Mouse (Mus musculus) myocyte (in vitro differentiated cells): ENCODE results near the gene Hist1h2af.

ENCODE experiments used
- E2F4 ChIP-seq: IDR thresholded peaks from one replicate; pipeline ENCODE4 v1.6.1; 2011; ENCODE audit warnings: mild to moderate bottlenecking, control low read depth, moderate library complexity; ENCODE audit not compliant: insufficient read depth
- MAX ChIP-seq: IDR thresholded peaks from one replicate; pipeline ENCODE4 v1.6.1; 2011; ENCODE audit warnings: low read depth, mild to moderate bottlenecking, control low read depth
- MYOD1 ChIP-seq, 3 experiments: IDR thresholded peaks; one replicate each; pipeline ENCODE4 v1.6.1; 2011; ENCODE audit warnings: control low read depth in 2 of 3, low read depth in 2 of 3, mild to moderate bottlenecking in 2 of 3, moderate library complexity in 1 of 3; ENCODE audit not compliant: insufficient read length in 2 of 3, control insufficient read depth in 1 of 3
- MYOG ChIP-seq, 3 experiments: IDR thresholded peaks; one replicate each; pipeline ENCODE4 v1.6.1; 2011; ENCODE audit warnings: control low read depth in 2 of 3, low read depth in 2 of 3, mild to moderate bottlenecking in 2 of 3; ENCODE audit not compliant: insufficient read length in 2 of 3, control insufficient read depth in 1 of 3, insufficient read depth in 1 of 3
- POLR2A ChIP-seq: IDR thresholded peaks from one replicate; pipeline ENCODE4 v1.6.1; 2011; ENCODE audit warnings: low read depth, mild to moderate bottlenecking, control low read depth, moderate library complexity; ENCODE audit not compliant: insufficient read length
- POLR2AphosphoS2 ChIP-seq: IDR thresholded peaks from one replicate; pipeline ENCODE4 v1.6.1; 2011; ENCODE audit warnings: low read depth, control low read depth; ENCODE audit not compliant: insufficient read length
- USF1 ChIP-seq: IDR thresholded peaks from one replicate; pipeline ENCODE4 v1.6.1; 2011; ENCODE audit warnings: low read depth, mild to moderate bottlenecking, control low read depth, moderate library complexity

GRCm38 (mm10) chr13:23526312-23526711, 7.4 kb upstream of the Hist1h2af start:
- TF ChIP-seq POLR2AphosphoS2 (no peak), MYOG (IDR thresholded peaks at IDR 0.05; ENCODE audit: control insufficient read depth in 1 of 3, insufficient read depth in 1 of 3, insufficient read length in 2 of 3, low read depth in 2 of 3) (no peak), POLR2A (no peak), MAX (no peak), USF1 (peak; percentile 96), E2F4 (no peak), MYOD1 (IDR thresholded peaks at IDR 0.05; ENCODE audit: control insufficient read depth in 1 of 3, insufficient read length in 2 of 3, low read depth in 2 of 3) (no peak)
